In the genomic region with DNA sequence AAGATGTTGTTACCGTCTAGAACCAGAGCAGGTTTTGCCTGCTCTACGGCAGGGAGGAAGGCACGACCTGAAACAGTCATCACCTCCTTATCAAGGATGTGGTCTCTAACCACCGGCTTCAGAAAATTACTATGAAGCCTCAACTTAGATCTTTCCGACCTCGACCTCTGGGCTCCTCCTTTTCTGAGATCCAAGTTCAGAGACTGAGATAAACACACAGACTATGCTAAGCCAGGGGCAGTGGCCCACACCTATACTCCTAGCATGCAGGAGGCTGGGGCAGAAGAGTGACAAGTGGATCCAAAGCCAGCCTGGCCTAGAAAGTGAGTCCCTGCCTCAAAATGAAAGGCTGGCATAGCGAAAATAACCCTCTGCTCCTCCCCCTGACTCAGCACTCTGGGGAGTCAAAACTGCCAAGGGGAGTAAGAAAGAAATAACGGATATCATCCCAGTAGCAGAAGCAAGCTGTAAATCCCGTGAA, we compare ENCODE assay signal across 19 mouse cellular contexts. TPM values are rescaled to one million over a fixed set of nuclear protein-coding genes. Genes with fewer than 3 reads are reported as not detected.
DNase-seq lines count a peak whose midpoint lies in the region; ATAC-seq and TF ChIP-seq lines count a peak whose summit lies in the region.
"Had no signal": no experiment of that assay in that cellular context is flagged by ENCODE, and none has a peak within 500 bp of the region (broad histone marks: within the 10 kb centered on the region; RNA-seq: fewer than 3 reads in every experiment).

No protein-coding gene starts in this region.

- H3K4me1 ChIP-seq in CH12.LX (ENCODE audit: control insufficient read depth in 1 of 2, insufficient read depth in 2 of 2) = peaks cover 11 to 20% of the 10 kb centered on the region in 2 experiments
- H3K4me1 ChIP-seq in small intestine, adult 2 months (ENCODE audit: control insufficient read depth, insufficient read depth, insufficient read length, low read length) = peaks cover 4% of the 10 kb centered on the region; the same call in 1 of the 2 replicates
- H3K4me1 ChIP-seq: forebrain, embryonic 12.5 days; heart, embryonic 13.5 days; midbrain, embryonic 12.5 days; neural tube, embryonic 13.5 days had no signal

- WGBS in small intestine, adult 2 months = 79% methylated on average over 9 of the region's 9 CpGs

- ATAC-seq in inflammation-experienced regulatory T-cells, adult 6 months = peak; percentile 84

- H3K9ac ChIP-seq in CH12.LX (ENCODE audit: insufficient read depth, low read depth) = no peak overlapping the region
- H3K9ac ChIP-seq: forebrain, embryonic 12.5 days; heart, embryonic 13.5 days; midbrain, embryonic 12.5 days; neural tube, embryonic 13.5 days had no signal

- dilution Hi-C loops in CH12.LX (cut with MboI; ENCODE audit: extremely low pct_ligation_motif_present, extremely low pct_unique_long_range_greater_than_20kb, low sequenced_read_pairs) = no loop called here

- no peak overlapping the region for H3K27ac ChIP-seq in CH12.LX (ENCODE audit: insufficient read depth, low read depth)
- peak overlapping the region; percentile 16; the same call in 1 of the 2 replicates for H3K27ac ChIP-seq in small intestine, adult 2 months (ENCODE audit: insufficient read depth, low read depth, low read length)
- no peak overlapping the region for H3K27ac ChIP-seq in layer of hippocampus, adult 2 months
- H3K27ac ChIP-seq: forebrain, embryonic 12.5 days; heart, embryonic 13.5 days; midbrain, embryonic 12.5 days; neural tube, embryonic 13.5 days had no signal

- TF ChIP-seq EP300 in CH12.LX (IDR thresholded peaks at IDR 0.05; ENCODE audit: low read length) = no peak

- H3K9me3 ChIP-seq in CH12.LX (replicated peaks; ENCODE audit: low read length) = no peaks in the 10 kb centered on the region
- H3K9me3 ChIP-seq: forebrain, embryonic 12.5 days; heart, embryonic 13.5 days; midbrain, embryonic 12.5 days; neural tube, embryonic 13.5 days had no signal

- DNase-seq in CD4-positive, CD25-positive, alpha-beta regulatory T cell, adult 2 months (ENCODE audit: low read depth, low spot score) = peak; percentile 88
- peak; percentile 29 for DNase-seq in CH12.LX (ENCODE audit: extremely low read depth)
- no peak for DNase-seq in layer of hippocampus, postnatal 10 days (ENCODE audit: low spot score in 2 of 2)
- DNase-seq in kidney, postnatal 4 days = no peak
- DNase-seq in layer of hippocampus, adult 2 months (ENCODE audit: low spot score in 2 of 2) = no peak
- no peak for DNase-seq in kidney, adult 9 months
- DNase-seq: adrenal gland, adult 2 months; lung, adult 2 months had no signal

- H3K79me2 ChIP-seq in CH12.LX (replicated peaks; ENCODE audit: control insufficient read depth, extremely low read depth, insufficient read depth, poor library complexity, severe bottlenecking) = no peaks in the 10 kb centered on the region

- H3K36me3 ChIP-seq in CH12.LX (replicated peaks in 1 of 2; ENCODE audit: control insufficient read depth in 1 of 2, insufficient read depth in 1 of 2, low read length in 1 of 2) = no peaks in the 10 kb centered on the region
- H3K36me3 ChIP-seq in small intestine, adult 2 months (ENCODE audit: control insufficient read depth, insufficient read depth, low read length) = no peaks in the 10 kb centered on the region
- H3K36me3 ChIP-seq: forebrain, embryonic 12.5 days; heart, embryonic 13.5 days; midbrain, embryonic 12.5 days; neural tube, embryonic 13.5 days had no signal

- TF ChIP-seq RAD21 in CH12.LX (IDR thresholded peaks at IDR 0.05; ENCODE audit: low read depth, low read length) = no peak

- TF ChIP-seq CTCF in CH12.LX (conservative IDR thresholded peaks at IDR 0.05 in 1 of 2, IDR thresholded peaks at IDR 0.05 in 1 of 2; ENCODE audit: low read depth in 2 of 2, low read length in 2 of 2) = no peak
- TF ChIP-seq CTCF in small intestine, adult 2 months (IDR thresholded peaks at IDR 0.05; ENCODE audit: extremely low read depth, insufficient read length, insufficient replicate concordance, low read depth, low read length) = no peak
- no peak for TF ChIP-seq CTCF in layer of hippocampus, adult 2 months (conservative IDR thresholded peaks at IDR 0.05)

- no peaks in the 10 kb centered on the region for H3K27me3 ChIP-seq in CH12.LX (replicated peaks)
- no peaks in the 10 kb centered on the region for H3K27me3 ChIP-seq in small intestine, adult 2 months (ENCODE audit: control insufficient read depth, insufficient read depth, low read length)
- H3K27me3 ChIP-seq: forebrain, embryonic 12.5 days; heart, embryonic 13.5 days; midbrain, embryonic 12.5 days; neural tube, embryonic 13.5 days had no signal

- H3K4me3 ChIP-seq in CH12.LX (replicated peaks in 1 of 3; ENCODE audit: low read depth in 2 of 3, low read length in 2 of 3, poor library complexity in 1 of 3) = no peak overlapping the region
- H3K4me3 ChIP-seq in small intestine, adult 2 months (ENCODE audit: low read depth, low read length) = 0 out of 2 replicates have a peak overlapping the region, but pooled peaks have one; percentile 8
- no peak overlapping the region for H3K4me3 ChIP-seq in layer of hippocampus, adult 2 months
- H3K4me3 ChIP-seq: forebrain, embryonic 12.5 days; heart, embryonic 13.5 days; midbrain, embryonic 12.5 days; neural tube, embryonic 13.5 days had no signal

- in situ Hi-C loops in CH12.LX (cut with MboI; ENCODE audit: low pct_ligation_motif_present, low pct_unique_long_range_greater_than_20kb, low sequenced_read_pairs) = no loop called here

- H3K4me2 ChIP-seq in CH12.LX (ENCODE audit: insufficient read depth, low read depth, poor library complexity, severe bottlenecking) = no peak overlapping the region
- H3K4me2 ChIP-seq: forebrain, embryonic 12.5 days; heart, embryonic 13.5 days; midbrain, embryonic 12.5 days; neural tube, embryonic 13.5 days had no signal

- TF ChIP-seq POLR2A in CH12.LX (IDR thresholded peaks at IDR 0.05; ENCODE audit: low read depth, low read length) = no peak
- no peak for TF ChIP-seq POLR2A in small intestine, adult 2 months (IDR thresholded peaks at IDR 0.05; ENCODE audit: low read depth, low read length)

TF ChIP-seq in CH12.LX, 34 proteins besides CTCF, POLR2A, EP300 and RAD21:
- TF ChIP-seq MAX (IDR thresholded peaks at IDR 0.05; ENCODE audit: low read length) = no peak
- TF ChIP-seq TCF12 (IDR thresholded peaks at IDR 0.05; ENCODE audit: low read depth, low read length) = no peak
- no peak for TF ChIP-seq E2F4 (IDR thresholded peaks at IDR 0.05; ENCODE audit: insufficient replicate concordance, low read depth, low read length)
- no peak for TF ChIP-seq BHLHE40 (IDR thresholded peaks at IDR 0.05; ENCODE audit: low read depth, low read length)
- no peak for TF ChIP-seq NELFE (IDR thresholded peaks at IDR 0.05; ENCODE audit: low read depth, low read length)
- TF ChIP-seq ZNF384 (IDR thresholded peaks at IDR 0.05; ENCODE audit: low read depth, low read length) = no peak
- TF ChIP-seq MAFK (IDR thresholded peaks at IDR 0.05; ENCODE audit: insufficient replicate concordance, low read length) = no peak
- no peak for TF ChIP-seq POLR2AphosphoS2 (IDR thresholded peaks at IDR 0.05; ENCODE audit: low read depth, low read length)
- TF ChIP-seq USF2 (conservative IDR thresholded peaks at IDR 0.05; ENCODE audit: low read depth, low read length) = no peak

RNA-seq across cellular contexts. Expression of gene Cnga1, which starts 9.2 kb away (rescaled TPM):
- total RNA-seq in CH12.LX (2012; rRNA removed) (not detected in 2 replicates), CH12.LX (2014; rRNA removed) (not detected in 2 replicates)
- polyA plus RNA-seq in CH12.LX (2012; ENCODE audit: insufficient read length, low read depth) = not detected in 2 replicates
- 1 to 10 TPM in 2 of 3 experiments, under 1 TPM in 1; 0.94 to 1.7 (median 1.3) TPM for polyA plus RNA-seq in inflammation-experienced regulatory T-cells, adult 6 months (2017; shearing (Covaris generic))
- polyA plus RNA-seq in small intestine, adult 2 months (2012; rRNA removed) = not detected in 2 replicates
- total RNA-seq in layer of hippocampus, postnatal 10 days (2021) = not detected
- not detected for total RNA-seq in layer of hippocampus, adult 2 months (2021)
- total RNA-seq: adrenal gland, adult 2 months; gastrocnemius, adult 8-10 months; left cerebral cortex, postnatal 36 days had no signal
- polyA plus RNA-seq: adrenal gland, adult 2 months; embryonic facial prominence, embryonic 11.5 days; forebrain, embryonic 12.5 days; heart, embryonic 13.5 days; large intestine, adult 2 months; midbrain, embryonic 12.5 days; neural tube, embryonic 13.5 days; stomach, embryonic 16.5 days had no signal

RNA-seq across cellular contexts. Expression of gene Nipal1, which starts 12.8 kb away (rescaled TPM):
- not detected in 2 replicates for total RNA-seq in CH12.LX (2012; rRNA removed)
- total RNA-seq in CH12.LX (2014; rRNA removed) = not detected in 2 replicates
- polyA plus RNA-seq in CH12.LX (2012; ENCODE audit: insufficient read length, low read depth) = not detected in 2 replicates
- polyA plus RNA-seq in inflammation-experienced regulatory T-cells, adult 6 months (2017; shearing (Covaris generic)) = 10 to 100 TPM; 12.3 to 46.8 (median 34.3) TPM
- 0.75 and 6.5 TPM in 2 replicates for polyA plus RNA-seq in small intestine, adult 2 months (2012; rRNA removed)
- not detected for total RNA-seq in layer of hippocampus, postnatal 10 days (2021)
- total RNA-seq in layer of hippocampus, adult 2 months (2021) = not detected
- total RNA-seq: left cerebral cortex, postnatal 36 days had no signal

RNA-seq across cellular contexts. Expression of gene Gm5868, which starts 47.5 kb away (rescaled TPM):
- not detected in 2 replicates for total RNA-seq in CH12.LX (2012; rRNA removed)
- total RNA-seq in CH12.LX (2014; rRNA removed) = not detected in 2 replicates
- polyA plus RNA-seq in CH12.LX (2012; ENCODE audit: insufficient read length, low read depth) = not detected in 2 replicates
- polyA plus RNA-seq in inflammation-experienced regulatory T-cells, adult 6 months (2017; shearing (Covaris generic)) = not detected
- polyA plus RNA-seq in small intestine, adult 2 months (2012; rRNA removed) = 0.10 and 0.16 TPM in 2 replicates
- total RNA-seq in layer of hippocampus, postnatal 10 days (2021) = 1 to 10 TPM; 1.9 to 2.2 TPM
- under 1 TPM in 1 of 2 experiments, not detected in 1; 0.42 TPM for total RNA-seq in layer of hippocampus, adult 2 months (2021)
- total RNA-seq: gastrocnemius, adult 8-10 months had no signal
- polyA plus RNA-seq: adrenal gland, adult 2 months; heart, embryonic 13.5 days; large intestine, adult 2 months; lung, adult 2 months had no signal

RNA-seq across cellular contexts. Expression of gene Zar1, which starts 53.8 kb away (rescaled TPM):
- not detected in 2 replicates for total RNA-seq in CH12.LX (2012; rRNA removed)
- not detected in 2 replicates for total RNA-seq in CH12.LX (2014; rRNA removed)
- polyA plus RNA-seq in CH12.LX (2012; ENCODE audit: insufficient read length, low read depth) = not detected in 2 replicates
- not detected for polyA plus RNA-seq in inflammation-experienced regulatory T-cells, adult 6 months (2017; shearing (Covaris generic))
- polyA plus RNA-seq in small intestine, adult 2 months (2012; rRNA removed) = not detected in 2 replicates
- 1 to 10 TPM in 1 of 2 experiments, under 1 TPM in 1; 0.66 to 1.8 TPM for total RNA-seq in layer of hippocampus, postnatal 10 days (2021)
- under 1 TPM in 1 of 2 experiments, not detected in 1; 0.38 TPM for total RNA-seq in layer of hippocampus, adult 2 months (2021)
- total RNA-seq: adrenal gland, adult 2 months; gastrocnemius, adult 8-10 months had no signal
- polyA plus RNA-seq: adrenal gland, adult 2 months; large intestine, adult 2 months; lung, adult 2 months had no signal

Comparison
In these comparisons a context has a peak if more than half of its experiments do, and no peak if none do; other contexts are left out.
1. DNase-seq: peak in CD4-positive, CD25-positive, alpha-beta regulatory T cell, adult 2 months (single experiment) and CH12.LX (single experiment); none in layer of hippocampus, postnatal 10 days (0 of 2), kidney, postnatal 4 days (0 of 2), layer of hippocampus, adult 2 months (0 of 2) and kidney, adult 9 months (single experiment).